Mouse (Mus musculus): Measurements from ENCODE around the gene Uba5.
A peak's percentile ranks its signal among the peaks of the same experiment; 100 is the strongest.

Uba5 gene

DNA sequence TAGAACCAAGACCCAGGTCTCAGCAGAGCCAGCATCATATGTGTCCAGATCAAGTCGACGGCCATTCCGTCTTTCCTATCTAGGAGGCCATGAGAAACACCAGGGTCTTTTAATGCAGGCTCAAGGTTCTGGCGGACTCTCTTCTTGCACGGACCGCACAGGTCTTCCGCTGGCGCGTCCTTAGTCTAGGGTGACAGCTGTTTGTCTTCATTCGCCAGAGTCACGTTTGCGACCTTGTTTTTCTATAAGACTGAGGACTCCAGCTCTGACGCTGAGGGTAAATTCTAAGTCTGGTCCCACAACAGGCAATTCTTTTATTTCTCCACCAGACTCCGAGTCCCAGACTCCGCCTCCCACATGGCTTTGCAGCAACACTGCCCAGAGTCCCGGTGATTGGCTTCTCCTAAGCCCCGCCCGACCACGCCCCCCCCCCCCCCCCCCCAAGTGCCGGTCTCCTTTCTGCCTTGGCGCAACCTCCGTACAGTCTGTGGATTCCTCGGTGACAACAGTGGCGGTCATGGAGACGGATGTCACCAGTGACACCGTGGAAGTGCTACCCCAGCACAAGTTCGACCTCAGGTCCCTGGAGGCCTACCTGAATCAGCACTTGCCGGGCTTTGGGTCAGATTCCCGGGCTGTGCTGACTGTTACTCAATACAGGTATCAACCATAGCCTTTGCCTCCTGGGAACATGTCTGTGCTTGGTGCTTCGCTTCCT lies 469 bp upstream of the Uba5 start, which contains the start of gene Acad11:
Acad11 (plus strand) TSS at position 134 of the 718 bp plus-strand sequence.
- peak; percentile 74 for DNase-seq (ENCODE audit: low spot score)

DNA sequence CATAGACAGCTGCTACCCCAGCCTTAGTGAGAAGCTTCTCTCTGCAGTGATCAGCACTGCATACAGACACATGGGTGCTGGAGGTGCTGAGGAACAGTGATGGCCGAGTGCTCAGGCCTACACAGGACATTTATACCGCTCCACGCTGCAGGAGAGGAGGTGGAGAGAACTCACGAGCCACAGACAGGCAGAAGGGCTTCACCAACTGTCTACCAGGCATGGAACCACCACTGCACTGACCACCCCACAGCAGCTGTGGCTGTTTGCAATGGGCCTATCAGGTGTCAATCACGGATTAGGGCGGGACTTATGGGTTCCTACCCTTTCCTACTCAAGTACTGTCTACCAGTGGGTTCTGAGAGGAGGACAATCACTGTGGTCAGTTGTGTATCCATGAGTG lies 11.9 kb downstream of the Uba5 start:
- no peak for DNase-seq (ENCODE audit: low spot score)

DNA sequence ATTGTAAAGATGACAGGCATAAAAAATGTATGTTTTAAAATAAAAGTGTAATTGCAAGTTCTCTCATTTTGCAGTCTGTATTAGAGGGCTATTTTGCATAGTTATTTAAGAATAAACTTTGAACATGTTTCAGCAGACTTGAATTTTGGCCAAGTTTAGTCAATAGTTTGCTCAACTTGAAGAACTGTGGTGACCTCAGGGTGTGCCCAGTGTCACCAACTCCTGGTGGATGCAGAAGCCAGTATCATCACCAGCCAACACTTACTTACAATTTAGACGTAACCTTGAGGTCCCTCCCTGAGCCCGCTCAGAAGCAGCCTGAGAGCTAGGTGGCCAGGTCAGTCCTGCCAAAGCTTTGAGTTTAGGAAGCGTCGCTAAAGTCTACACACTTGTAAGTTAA lies 19.3 kb downstream of the Uba5 start:
- DNase-seq (ENCODE audit: low spot score) = no peak

DNA sequence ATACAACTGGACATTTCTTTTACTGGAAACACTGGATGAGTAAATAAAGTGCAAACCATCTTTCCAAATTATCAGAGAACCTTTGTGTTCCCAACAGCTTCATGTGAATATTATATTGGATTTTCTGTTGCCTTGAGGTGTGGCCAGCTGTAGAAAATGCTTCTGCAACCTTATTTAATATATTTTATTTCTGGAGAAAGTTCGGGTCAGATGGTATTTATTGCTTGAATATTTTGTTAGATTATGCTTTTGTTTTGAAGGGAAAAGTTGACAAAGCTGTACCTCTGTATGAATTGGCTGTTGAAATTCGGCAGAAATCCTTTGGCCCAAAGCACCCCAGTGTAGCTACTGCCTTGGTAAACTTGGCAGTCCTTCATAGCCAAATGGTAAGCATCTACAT lies 22.6 kb downstream of the Uba5 start, which contains the start of gene Gm28305:
Gm28305 (plus strand) TSS at position 301 of the 400 bp plus-strand sequence.
- DNase-seq (ENCODE audit: low spot score) = no peak

DNA sequence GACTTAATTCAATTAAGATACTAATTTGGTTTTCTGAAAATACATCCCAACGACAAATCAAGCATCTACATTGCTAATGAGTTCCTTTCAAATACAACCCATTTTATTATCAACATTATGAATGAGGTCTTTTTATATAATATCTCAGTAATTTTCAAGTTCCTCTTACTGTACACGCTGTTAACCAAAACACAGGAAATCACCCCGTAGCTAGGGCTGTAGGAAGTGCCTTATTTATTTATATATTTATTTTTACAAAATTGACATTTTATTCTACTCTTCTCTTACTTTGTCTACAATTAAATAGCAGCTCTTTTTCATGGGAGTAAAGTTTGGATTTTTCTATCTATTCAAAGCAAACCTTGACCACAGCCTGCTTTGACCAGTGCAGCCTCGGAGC lies 23.2 kb downstream of the Uba5 start:
- no peak for DNase-seq (ENCODE audit: low spot score)

DNA sequence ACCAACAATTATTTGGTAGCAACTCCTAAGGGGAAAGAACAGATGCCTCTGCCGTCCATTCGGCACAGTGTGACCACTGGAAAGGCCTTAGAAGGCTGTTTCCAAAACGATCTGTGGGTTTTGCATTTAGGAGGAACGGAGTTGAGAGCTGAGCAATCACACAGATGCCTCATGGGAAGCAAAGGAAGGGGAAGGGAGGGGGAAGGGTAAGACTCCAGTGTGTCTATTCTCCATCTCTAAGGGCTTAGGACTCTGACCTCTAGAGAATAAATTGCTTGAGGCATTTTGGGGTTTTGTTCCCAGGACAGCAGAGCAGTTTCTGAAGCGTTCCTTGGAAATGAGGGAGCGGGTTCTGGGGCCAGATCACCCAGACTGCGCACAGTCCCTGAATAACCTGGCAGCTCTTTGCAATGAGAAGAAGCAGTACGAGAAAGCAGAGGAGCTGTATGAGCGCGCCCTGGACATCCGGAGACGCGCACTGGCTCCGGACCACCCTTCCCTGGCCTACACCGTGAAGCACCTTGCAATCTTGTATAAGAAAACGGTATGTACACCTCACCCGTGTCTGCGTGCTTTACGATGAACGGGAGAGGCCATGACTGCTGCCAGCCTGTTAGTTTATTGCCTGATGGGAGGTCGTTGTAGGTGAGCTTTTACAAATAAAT lies 23.8 kb downstream of the Uba5 start:
- DNase-seq (ENCODE audit: low spot score) = no peak

DNA sequence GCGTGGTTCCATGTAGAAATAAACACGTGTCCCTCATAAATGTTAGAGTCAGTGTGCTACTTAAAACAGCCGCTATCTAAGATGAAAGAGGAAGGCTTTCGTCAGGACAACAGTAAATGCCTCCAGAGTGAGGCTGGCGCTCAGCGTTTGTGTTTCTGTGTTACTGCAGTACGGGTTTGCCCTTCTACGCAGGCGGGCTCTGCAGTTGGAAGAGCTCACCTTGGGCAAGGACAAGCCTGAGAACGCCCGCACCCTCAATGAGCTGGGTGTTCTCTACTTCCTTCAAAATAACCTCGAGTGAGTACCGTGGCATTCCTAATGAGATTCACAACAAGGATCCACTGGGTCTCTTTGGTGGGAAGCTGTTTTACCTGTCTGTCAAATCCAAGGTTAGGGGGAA lies 24.7 kb downstream of the Uba5 start:
- no peak for DNase-seq (ENCODE audit: low spot score)

DNA sequence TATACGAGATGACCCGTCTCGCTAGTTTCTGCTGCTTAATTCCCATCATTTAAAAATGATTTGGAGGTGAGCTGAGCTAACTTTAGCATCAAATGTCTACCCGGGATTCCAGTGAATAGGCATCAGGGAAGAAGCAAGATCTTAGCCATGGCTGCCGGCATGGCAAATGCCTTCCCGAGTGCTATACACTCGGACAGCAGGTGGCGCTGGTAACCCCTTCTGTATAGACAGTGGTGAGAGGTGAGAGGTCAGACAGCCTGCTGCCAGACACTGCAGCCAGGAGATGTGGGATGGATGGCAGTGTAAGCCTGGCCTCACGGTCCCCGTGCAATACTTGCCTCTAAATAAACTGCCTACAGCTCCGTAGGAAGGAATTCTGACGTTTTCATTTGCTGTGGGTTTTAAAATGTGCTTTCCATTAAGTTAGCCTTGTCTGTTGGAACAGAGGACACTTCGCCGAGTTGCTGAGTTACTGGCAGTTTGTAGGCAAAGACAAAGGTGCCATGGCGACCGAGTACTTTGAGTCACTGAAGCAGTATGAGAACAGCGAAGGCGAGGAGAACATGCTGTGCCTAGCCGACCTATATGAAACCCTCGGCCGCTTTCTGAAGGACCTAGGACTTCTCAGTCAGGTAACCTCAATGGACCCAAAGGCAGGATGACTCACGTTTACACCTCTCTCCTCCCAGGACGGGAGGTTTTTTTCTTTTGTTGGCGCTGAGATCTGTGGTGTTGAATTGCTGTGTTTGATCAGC lies 27.5 kb downstream of the Uba5 start:
- DNase-seq (ENCODE audit: low spot score) = peak; percentile 71

DNA sequence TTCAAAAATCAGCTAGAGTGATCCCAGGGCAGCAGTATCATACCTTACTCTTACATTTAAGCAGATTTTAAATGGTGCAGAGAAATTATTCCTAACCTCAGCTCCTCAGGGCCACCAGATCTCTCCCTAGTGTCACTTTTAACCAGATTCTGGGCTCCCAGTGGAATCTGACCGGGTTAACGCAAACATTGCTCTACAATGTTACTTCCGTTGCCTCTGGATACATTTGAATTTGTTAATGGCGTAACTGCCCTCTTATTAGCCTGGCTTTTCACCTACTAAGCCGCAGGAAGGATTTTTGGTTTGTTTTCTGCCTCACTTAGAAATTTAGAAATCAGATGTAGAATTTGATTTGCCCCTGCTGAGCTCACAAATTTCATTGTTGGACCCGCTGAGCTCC lies 28.2 kb downstream of the Uba5 start:
- no peak for DNase-seq (ENCODE audit: low spot score)

DNA sequence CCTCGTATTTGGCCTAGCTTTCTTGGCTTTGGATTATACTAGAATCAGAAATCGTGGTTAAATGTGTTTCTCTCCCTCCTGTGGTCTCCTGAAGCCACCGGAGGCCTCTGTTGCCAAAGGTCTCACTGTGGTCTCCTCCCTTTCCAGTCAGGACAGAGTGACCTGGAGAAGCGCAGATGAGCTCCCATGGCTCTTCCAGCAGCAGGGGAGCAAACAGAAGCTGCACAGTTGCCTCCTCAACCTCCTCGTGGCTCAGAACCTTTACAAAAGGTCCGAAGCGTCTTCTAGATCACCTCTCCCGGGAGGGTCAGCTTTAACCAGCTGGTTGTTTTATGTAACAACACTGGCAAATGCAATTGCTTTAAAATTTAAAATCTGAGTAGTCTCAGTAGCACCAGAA lies 28.7 kb downstream of the Uba5 start:
- no peak for DNase-seq (ENCODE audit: low spot score)

DNA sequence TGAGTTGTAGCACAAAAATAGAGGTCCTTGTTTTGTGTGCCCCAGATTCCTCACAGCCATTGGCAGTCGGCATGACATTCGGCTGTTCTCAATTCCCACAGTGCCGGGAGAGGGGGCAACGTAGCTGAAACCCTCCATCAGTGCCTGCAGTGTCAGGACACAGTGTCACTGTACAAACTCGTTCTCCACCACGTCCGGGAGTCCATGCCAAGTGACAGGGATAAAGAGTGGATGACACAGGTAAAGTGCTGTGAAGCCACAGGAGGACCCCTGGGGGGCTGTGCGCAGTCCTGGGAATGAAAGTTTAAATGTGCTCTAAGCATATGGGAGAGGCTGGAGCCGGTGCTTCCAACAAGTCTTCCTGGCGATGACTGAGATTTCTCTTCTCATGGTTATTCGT lies 33.1 kb downstream of the Uba5 start:
- DNase-seq (ENCODE audit: low spot score) = no peak

DNA sequence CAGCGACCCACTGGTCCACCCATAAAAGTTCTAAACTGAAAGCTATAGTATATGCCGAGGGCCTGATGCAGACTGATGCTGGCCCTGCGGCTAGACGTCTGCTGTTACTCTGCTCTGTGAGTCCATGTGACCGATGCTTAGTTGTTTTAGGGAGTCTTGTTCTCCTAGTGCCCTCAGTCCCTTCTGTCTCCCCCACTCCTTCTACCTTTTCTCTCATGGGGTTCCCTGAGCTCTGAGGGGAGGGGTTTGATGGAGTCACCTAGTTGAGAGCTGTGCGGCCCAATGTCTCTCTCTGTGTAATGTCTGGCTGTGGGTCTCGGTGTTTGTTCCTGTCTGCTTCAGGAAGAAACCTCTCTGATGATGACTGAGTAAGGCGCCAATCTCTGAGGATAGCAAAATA lies 35.7 kb downstream of the Uba5 start:
- DNase-seq (ENCODE audit: low spot score) = no peak

DNA sequence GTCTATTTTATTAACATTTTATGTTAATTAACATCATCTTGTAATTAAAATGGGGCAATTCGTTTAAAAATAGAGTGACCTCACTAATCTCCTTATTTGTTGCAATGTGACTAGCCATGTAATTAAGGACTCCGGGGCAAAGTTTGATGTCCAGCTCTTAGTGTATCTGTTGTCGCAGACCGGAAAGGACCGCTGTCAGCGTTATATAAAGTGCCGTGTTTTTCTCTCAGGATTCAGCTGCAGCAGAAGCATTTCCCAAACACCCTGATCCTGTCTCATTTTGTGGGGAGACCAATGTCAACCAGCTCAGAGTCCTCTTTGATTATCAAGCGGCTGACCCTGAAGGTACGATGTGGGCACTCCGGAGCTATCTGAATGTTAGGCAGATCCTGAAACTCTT lies 41.9 kb downstream of the Uba5 start:
- DNase-seq (ENCODE audit: low spot score) = no peak

DNA sequence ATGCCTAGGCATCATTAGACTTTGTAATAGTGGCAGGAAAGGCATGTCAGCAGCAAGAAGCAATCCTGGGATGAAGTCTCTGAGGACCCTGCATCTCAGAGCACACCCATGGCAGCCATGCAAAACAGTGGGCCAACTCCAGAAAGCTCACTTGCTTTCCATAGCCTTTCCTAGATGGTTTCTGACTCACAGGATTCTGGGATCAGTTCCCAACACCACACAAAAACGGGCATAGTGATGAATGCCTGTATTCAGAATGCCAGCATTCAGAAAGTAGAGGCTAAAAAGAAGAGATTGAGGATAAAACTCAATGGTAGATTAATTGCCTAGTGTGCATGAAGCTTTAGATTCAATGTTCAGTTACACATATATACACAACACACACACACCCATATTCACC lies 48.4 kb downstream of the Uba5 start:
- no peak for DNase-seq (ENCODE audit: low spot score)

DNA sequence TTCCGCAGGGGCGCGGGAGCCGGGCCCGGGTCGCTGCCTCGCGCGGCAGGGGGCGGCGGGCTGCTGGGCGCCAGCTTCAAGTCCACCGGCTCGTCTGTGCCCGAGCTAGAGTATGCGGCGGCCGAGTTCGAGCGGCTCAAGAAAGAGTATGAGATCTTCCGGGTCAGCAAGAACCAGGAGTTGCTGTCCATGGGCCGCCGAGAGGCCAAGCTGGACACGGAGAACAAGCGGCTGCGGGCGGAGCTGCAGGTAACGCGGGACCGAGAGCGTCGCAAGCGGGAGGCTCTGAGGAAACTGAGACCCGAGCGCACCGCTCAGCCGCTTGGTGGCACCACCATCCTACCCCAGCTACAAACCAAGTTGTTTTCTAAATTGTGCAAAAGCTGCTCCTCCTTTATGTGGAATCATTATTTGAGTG lies 60.0 kb downstream of the Uba5 start:
- peak; percentile 55 for DNase-seq (ENCODE audit: low spot score)

DNA sequence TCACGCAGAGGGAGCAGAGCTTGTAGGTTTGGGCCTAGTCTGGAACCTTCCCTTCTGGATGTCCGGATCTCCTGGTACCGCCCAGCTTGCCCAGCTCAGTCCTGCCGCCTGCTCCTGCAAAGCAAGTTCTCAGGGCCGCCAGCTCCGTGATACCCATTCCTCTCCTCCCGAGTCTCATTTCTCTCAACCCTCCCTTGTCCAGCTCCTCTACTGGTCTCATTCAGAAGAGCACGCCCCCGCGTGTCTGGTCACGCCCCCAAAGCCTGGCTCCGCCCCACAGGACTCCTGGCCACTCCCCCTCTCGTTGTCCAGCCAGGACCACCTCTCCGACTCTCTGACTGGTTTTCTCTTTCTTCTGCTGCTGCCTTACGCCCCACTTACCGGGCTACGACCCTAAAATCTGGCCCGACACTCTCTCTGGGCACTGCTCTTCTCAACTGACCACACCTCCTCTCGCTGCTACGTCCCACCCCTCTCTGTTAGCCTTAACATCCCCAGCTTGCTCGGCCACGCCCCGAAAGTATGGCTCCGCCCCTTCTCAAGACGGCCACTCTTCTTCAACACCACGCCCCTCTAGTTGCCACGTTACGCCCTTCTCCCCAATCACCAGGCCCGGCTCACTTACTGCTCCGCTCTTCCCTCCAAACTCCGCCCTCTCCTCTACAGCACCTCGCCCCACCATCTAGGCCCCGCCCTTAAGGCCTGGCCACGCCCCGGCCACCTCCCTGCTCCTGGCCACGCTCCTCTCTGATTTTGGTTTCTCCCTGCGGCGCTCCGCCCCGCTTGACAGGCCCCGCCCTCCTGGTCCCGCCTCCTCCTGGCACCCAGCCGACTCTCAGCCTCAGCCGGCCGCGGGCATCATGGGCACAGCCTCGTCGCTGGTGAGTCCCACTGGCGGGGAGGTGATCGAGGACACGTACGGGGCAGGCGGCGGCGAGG lies 60.7 kb downstream of the Uba5 start, which contains the start of gene Nphp3:
Nphp3 (plus strand) TSS at position 624 of the 939 bp plus-strand sequence.
- DNase-seq (ENCODE audit: low spot score) = peak; percentile 99

DNA sequence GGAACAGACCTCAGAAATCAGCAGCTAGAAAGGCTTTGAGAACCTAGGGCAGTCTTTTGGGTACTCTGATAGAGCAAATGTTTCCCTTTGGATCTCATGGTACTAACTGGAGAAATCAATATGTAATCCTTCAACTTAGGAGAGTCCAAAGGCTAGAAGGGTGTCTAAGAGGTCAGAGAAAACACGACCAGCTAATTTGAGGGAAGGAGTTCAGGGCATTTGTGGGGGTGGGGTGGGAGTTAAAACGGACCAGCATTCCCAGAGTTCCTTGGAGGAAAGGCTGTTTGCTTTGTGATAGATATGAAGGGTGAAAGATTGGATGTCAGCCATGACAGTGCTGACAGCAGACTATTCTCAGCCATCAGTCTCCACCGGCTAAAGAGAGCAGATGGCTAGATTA lies 62.3 kb downstream of the Uba5 start:
- DNase-seq (ENCODE audit: low spot score) = no peak
